Mouse (Mus musculus): ENCODE data around the gene Dcn. TPM values are rescaled to one million over a fixed set of nuclear protein-coding genes. Genes with fewer than 3 reads are reported as not detected.

Gene Dcn
- polyA plus RNA-seq (2016; fragmentation: Nextera tagmentation; extraction: Ambion mirVana) = 42.0 and 57.6 TPM in 2 replicates

GRCm38 (mm10) chr10:97479004-97479766, at the start of gene Dcn:
Gene Dcn (plus strand): TSS chr10:97479609.
- H3K4me3 ChIP-seq = no peak within 1 kb of the TSS
- peak; percentile 88 for ATAC-seq (ENCODE audit: low FRiP score, low read depth)

GRCm38 (mm10) chr10:97436662-97437061, 42.7 kb upstream of the Dcn start:
- H3K36me3 ChIP-seq = no peaks in the 10 kb centered on the region
- H3K9me3 ChIP-seq = no peaks in the 10 kb centered on the region
- 86% methylated on average over 5 of the region's 5 CpGs for WGBS
- no peak overlapping the region for H3K4me2 ChIP-seq (replicated peaks)
- ATAC-seq (ENCODE audit: low FRiP score, low read depth) = no peak
- no peak overlapping the region for H3K4me3 ChIP-seq
- H3K9ac ChIP-seq (replicated peaks) = no peak overlapping the region
- H3K4me1 ChIP-seq = no peaks in the 10 kb centered on the region
- H3K27me3 ChIP-seq = no peaks in the 10 kb centered on the region
- H3K27ac ChIP-seq (replicated peaks) = no peak overlapping the region

More at GRCm38 (mm10) chr10:97479004-97479766, at the start of gene Dcn:
- WGBS = 8% methylated on average over 7 of the region's 7 CpGs
- H3K9ac ChIP-seq (replicated peaks) = no peak within 1 kb of the TSS; the same call in 1 of the 2 replicates
- no peaks in the 10 kb centered on the region for H3K36me3 ChIP-seq
- peak within 1 kb of the TSS; percentile 37 for H3K4me2 ChIP-seq (replicated peaks)
- H3K27me3 ChIP-seq = no peaks in the 10 kb centered on the region
- H3K4me1 ChIP-seq = peaks cover 18% of the 10 kb centered on the region
- H3K9me3 ChIP-seq = no peaks in the 10 kb centered on the region
- H3K27ac ChIP-seq (replicated peaks) = 0 out of 2 replicates have a peak within 1 kb of the TSS, but pooled peaks have one; percentile 35

- H3K4me2 ChIP-seq (replicated peaks) = no peak overlapping the region
- no peaks in the 10 kb centered on the region for H3K4me1 ChIP-seq
- no peak overlapping the region for H3K4me3 ChIP-seq
- H3K9me3 ChIP-seq = no peaks in the 10 kb centered on the region
- no peak overlapping the region for H3K27ac ChIP-seq (replicated peaks)
- no peak overlapping the region for H3K9ac ChIP-seq (replicated peaks)
- ATAC-seq (ENCODE audit: low FRiP score, low read depth) = no peak
- no peaks in the 10 kb centered on the region for H3K27me3 ChIP-seq
- 82% methylated on average over 2 of the region's 2 CpGs for WGBS
- H3K36me3 ChIP-seq = no peaks in the 10 kb centered on the region
Observed at GRCm38 (mm10) chr10:97442300-97442699, 37.1 kb upstream of the Dcn start.

GRCm38 (mm10) chr10:97446486-97446885, 32.9 kb upstream of the Dcn start:
- no peak for ATAC-seq (ENCODE audit: low FRiP score, low read depth)
- Histone ChIP-seq H3K4me3 (no peak overlapping the region), H3K27me3 (no peaks in the 10 kb centered on the region), H3K4me2 (replicated peaks) (no peak overlapping the region), H3K9me3 (no peaks in the 10 kb centered on the region), H3K4me1 (no peaks in the 10 kb centered on the region), H3K36me3 (no peaks in the 10 kb centered on the region), H3K27ac (replicated peaks) (no peak overlapping the region), H3K9ac (replicated peaks) (no peak overlapping the region)
- WGBS = 91% methylated on average over 4 of the region's 4 CpGs

- WGBS = 57% methylated on average over 1 of the region's 1 CpGs
- Histone ChIP-seq H3K4me1 (peaks cover 6% of the 10 kb centered on the region; the same call in 1 of the 2 replicates), H3K4me3 (no peak overlapping the region), H3K9ac (replicated peaks) (no peak overlapping the region), H3K9me3 (no peaks in the 10 kb centered on the region), H3K27ac (replicated peaks) (no peak overlapping the region), H3K4me2 (replicated peaks) (no peak overlapping the region), H3K36me3 (no peaks in the 10 kb centered on the region), H3K27me3 (no peaks in the 10 kb centered on the region)
- 0 out of 2 replicates have a peak, but pooled peaks have one; percentile 38 for ATAC-seq (ENCODE audit: low FRiP score, low read depth)
Observed at GRCm38 (mm10) chr10:97452886-97453285, 26.5 kb upstream of the Dcn start.

GRCm38 (mm10) chr10:97453529-97453928, 25.9 kb upstream of the Dcn start:
- no peaks in the 10 kb centered on the region for H3K36me3 ChIP-seq
- no peak overlapping the region for H3K4me3 ChIP-seq
- ATAC-seq (ENCODE audit: low FRiP score, low read depth) = no peak
- WGBS = 67% methylated on average over 9 of the region's 9 CpGs
- H3K4me1 ChIP-seq = peaks cover 6% of the 10 kb centered on the region; the same call in 1 of the 2 replicates
- no peaks in the 10 kb centered on the region for H3K9me3 ChIP-seq
- H3K27me3 ChIP-seq = no peaks in the 10 kb centered on the region
- H3K4me2 ChIP-seq (replicated peaks) = no peak overlapping the region
- no peak overlapping the region for H3K9ac ChIP-seq (replicated peaks)
- H3K27ac ChIP-seq (replicated peaks) = no peak overlapping the region

- ATAC-seq (ENCODE audit: low FRiP score, low read depth) = no peak
- Histone ChIP-seq H3K4me1 (peaks cover 6% of the 10 kb centered on the region; the same call in 1 of the 2 replicates), H3K4me2 (replicated peaks) (no peak overlapping the region)
Observed at GRCm38 (mm10) chr10:97456993-97457392, 22.4 kb upstream of the Dcn start.

GRCm38 (mm10) chr10:97466818-97467217, 12.6 kb upstream of the Dcn start:
- no peaks in the 10 kb centered on the region for H3K9me3 ChIP-seq
- H3K4me3 ChIP-seq = no peak overlapping the region
- H3K27me3 ChIP-seq = no peaks in the 10 kb centered on the region
- WGBS = 55% methylated on average over 3 of the region's 3 CpGs
- H3K4me2 ChIP-seq (replicated peaks) = no peak overlapping the region
- no peaks in the 10 kb centered on the region for H3K36me3 ChIP-seq
- H3K27ac ChIP-seq (replicated peaks) = no peak overlapping the region
- H3K9ac ChIP-seq (replicated peaks) = no peak overlapping the region
- peaks cover 4% of the 10 kb centered on the region; the same call in 1 of the 2 replicates for H3K4me1 ChIP-seq
- no peak for ATAC-seq (ENCODE audit: low FRiP score, low read depth)

More at GRCm38 (mm10) chr10:97456993-97457392, 22.4 kb upstream of the Dcn start:
- no peaks in the 10 kb centered on the region for H3K36me3 ChIP-seq
- H3K9ac ChIP-seq (replicated peaks) = no peak overlapping the region
- H3K27ac ChIP-seq (replicated peaks) = no peak overlapping the region
- no peaks in the 10 kb centered on the region for H3K27me3 ChIP-seq
- no peaks in the 10 kb centered on the region for H3K9me3 ChIP-seq
- WGBS = 94% methylated on average over 7 of the region's 7 CpGs
- H3K4me3 ChIP-seq = no peak overlapping the region

GRCm38 (mm10) chr10:97469411-97470140, 9.8 kb upstream of the Dcn start:
- WGBS = 71% methylated on average over 3 of the region's 3 CpGs

GRCm38 (mm10) chr10:97475460-97475859, 3.9 kb upstream of the Dcn start:
- ATAC-seq (ENCODE audit: low FRiP score, low read depth) = no peak
- 81% methylated on average over 6 of the region's 6 CpGs for WGBS
- H3K9ac ChIP-seq (replicated peaks) = no peak overlapping the region
- H3K27me3 ChIP-seq = no peaks in the 10 kb centered on the region
- no peaks in the 10 kb centered on the region for H3K9me3 ChIP-seq
- no peak overlapping the region for H3K27ac ChIP-seq (replicated peaks)
- H3K4me2 ChIP-seq (replicated peaks) = no peak overlapping the region
- H3K36me3 ChIP-seq = no peaks in the 10 kb centered on the region
- no peak overlapping the region for H3K4me3 ChIP-seq
- peaks cover 22% of the 10 kb centered on the region for H3K4me1 ChIP-seq

More at GRCm38 (mm10) chr10:97469411-97470140, 9.8 kb upstream of the Dcn start:
- Histone ChIP-seq H3K4me3 (no peak overlapping the region), H3K27ac (replicated peaks) (no peak overlapping the region), H3K9me3 (no peaks in the 10 kb centered on the region), H3K27me3 (no peaks in the 10 kb centered on the region), H3K4me1 (peaks cover 4% of the 10 kb centered on the region; the same call in 1 of the 2 replicates), H3K36me3 (no peaks in the 10 kb centered on the region), H3K9ac (replicated peaks) (no peak overlapping the region), H3K4me2 (replicated peaks) (no peak overlapping the region)
- ATAC-seq (ENCODE audit: low FRiP score, low read depth) = no peak

GRCm38 (mm10) chr10:97478259-97478658, 1.1 kb upstream of the Dcn start:
- 52% methylated on average over 3 of the region's 3 CpGs for WGBS
- H3K9me3 ChIP-seq = no peaks in the 10 kb centered on the region

GRCm38 (mm10) chr10:97482150-97482549, 2.7 kb downstream of the Dcn start:
- Histone ChIP-seq H3K9ac (replicated peaks) (no peak overlapping the region), H3K27me3 (no peaks in the 10 kb centered on the region), H3K36me3 (no peaks in the 10 kb centered on the region), H3K4me3 (no peak overlapping the region), H3K4me2 (replicated peaks) (no peak overlapping the region), H3K27ac (replicated peaks) (no peak overlapping the region), H3K4me1 (peaks cover 18% of the 10 kb centered on the region), H3K9me3 (no peaks in the 10 kb centered on the region)
- WGBS = 85% methylated on average over 5 of the region's 5 CpGs
- ATAC-seq (ENCODE audit: low FRiP score, low read depth) = no peak

More at GRCm38 (mm10) chr10:97478259-97478658, 1.1 kb upstream of the Dcn start:
- H3K4me1 ChIP-seq = peaks cover 18% of the 10 kb centered on the region
- H3K27me3 ChIP-seq = no peaks in the 10 kb centered on the region
- H3K4me2 ChIP-seq (replicated peaks) = no peak overlapping the region
- no peak overlapping the region for H3K27ac ChIP-seq (replicated peaks)
- no peak overlapping the region for H3K4me3 ChIP-seq
- no peaks in the 10 kb centered on the region for H3K36me3 ChIP-seq
- no peak overlapping the region for H3K9ac ChIP-seq (replicated peaks)
- no peak for ATAC-seq (ENCODE audit: low FRiP score, low read depth)

All from midbrain, embryonic 12.5 days (tissue).